Mouse (Mus musculus) hindbrain, embryonic 11.5 days (tissue): ENCODE data around the gene Trim54. TPM values are rescaled to one million over a fixed set of nuclear protein-coding genes. Genes with fewer than 3 reads are reported as not detected.
A peak's percentile ranks its signal among the peaks of the same experiment; 100 is the strongest.

Experiments
- ATAC-seq: fragments of 200-750 bp; cut with Nextera tagmentation; 2 replicates; pipeline ENCODE4 v1.8.0; 2017; ENCODE audit warnings: mild to moderate bottlenecking, moderate TSS enrichment, moderate library complexity; ENCODE audit not compliant: low FRiP score
- DNase-seq: peaks from one replicate; pipeline ENCODE4 v3.0.0-alpha.2; 2015; ENCODE audit warnings: low spot score
- H3K27ac ChIP-seq: fragments of 300-500 bp; sonication (generic); 2 replicates; pipeline ENCODE4 v1.5.1; 2014; ENCODE audit warnings: mild to moderate bottlenecking, low read depth, low read length
- H3K27me3 ChIP-seq: fragments of 300-500 bp; sonication (generic); 2 replicates; pipeline ENCODE4 v1.6.1; 2014; ENCODE audit warnings: mild to moderate bottlenecking, low read length, moderate library complexity, mixed read lengths; ENCODE audit not compliant: control insufficient read depth, insufficient read depth
- H3K36me3 ChIP-seq: fragments of 300-500 bp; sonication (generic); 2 replicates; pipeline ENCODE4 v1.6.1; 2014; ENCODE audit warnings: mild to moderate bottlenecking, low read length, moderate library complexity, mixed read lengths; ENCODE audit not compliant: control insufficient read depth, insufficient read depth
- H3K4me1 ChIP-seq: fragments of 300-500 bp; sonication (generic); replicated peaks from 2 replicates; pipeline ENCODE4 v1.6.1; 2014; ENCODE audit warnings: low read length, mixed read lengths; ENCODE audit not compliant: control insufficient read depth, insufficient read depth
- H3K4me2 ChIP-seq: fragments of 300-500 bp; sonication (generic); replicated peaks from 2 replicates; pipeline ENCODE4 v1.6.1; 2014; ENCODE audit warnings: mild to moderate bottlenecking, low read depth, low read length
- H3K4me3 ChIP-seq: fragments of 300-500 bp; sonication (generic); 2 replicates; pipeline ENCODE4 v1.5.1; 2014; ENCODE audit warnings: low read depth, low read length
- H3K9ac ChIP-seq: fragments of 300-500 bp; sonication (generic); 2 replicates; pipeline ENCODE4 v1.6.1; 2014; ENCODE audit warnings: low read depth, low read length
- H3K9me3 ChIP-seq: fragments of 300-500 bp; sonication (generic); 2 replicates; pipeline ENCODE4 v1.6.1; 2016; ENCODE audit warnings: low read length; ENCODE audit not compliant: control insufficient read depth
- WGBS: fragments of 180-500 bp; shearing (Covaris S2); extraction: QIAGEN DNeasy Blood & Tissue Kit; methylation state at CpG from one replicate; pipeline ENCODE4 v1.1.7; 2014; 5-methylcytosine and 5-hydroxymethylcytosine counted together
- polyA plus RNA-seq: library from polyadenylated mRNA; unstranded; fragments of >200 nt; fragmentation: Nextera tagmentation; extraction: Ambion mirVana; gene quantifications from 2 replicates; pipeline ENCODE4 v1.2.1, GENCODE M21; 2014

Gene Trim54
- polyA plus RNA-seq, 1 experiment from 2014 or later: not detected

- H3K4me1 ChIP-seq: peaks cover 6% of the 10 kb centered on the region
- no peaks in the 10 kb centered on the region for H3K36me3 ChIP-seq
- H3K27ac ChIP-seq: no peak overlapping the region
- peaks cover 71% of the 10 kb centered on the region for H3K27me3 ChIP-seq
- peak overlapping the region; percentile 23 for H3K4me3 ChIP-seq
- WGBS: under 1% methylated on average over 59 of the region's 59 CpGs
- H3K9me3 ChIP-seq: no peaks in the 10 kb centered on the region
- peak overlapping the region; percentile 37 for H3K4me2 ChIP-seq
- no peak overlapping the region for H3K9ac ChIP-seq
- DNase-seq (peak; percentile 61), ATAC-seq (0 out of 2 replicates have a peak, but pooled peaks have one; percentile 22)
Observed at GRCm38 (mm10) chr5:31094799-31095691, 21.5 kb upstream of the Trim54 start.

- peaks cover 6% of the 10 kb centered on the region for H3K4me1 ChIP-seq
- 26% methylated on average over 11 of the region's 11 CpGs for WGBS
- peak overlapping the region; percentile 23 for H3K4me3 ChIP-seq
- H3K36me3 ChIP-seq: no peaks in the 10 kb centered on the region
- H3K9ac ChIP-seq: no peak overlapping the region
- peaks cover 66% of the 10 kb centered on the region for H3K27me3 ChIP-seq
- ATAC-seq (no peak), DNase-seq (no peak)
- H3K4me2 ChIP-seq: peak overlapping the region; percentile 37; the same call in 1 of the 2 replicates
- no peaks in the 10 kb centered on the region for H3K9me3 ChIP-seq
- no peak overlapping the region for H3K27ac ChIP-seq
Observed at GRCm38 (mm10) chr5:31095711-31096480, 20.6 kb upstream of the Trim54 start.

GRCm38 (mm10) chr5:31105814-31106335 lies 10.6 kb upstream of the Trim54 start, which contains the start of gene Dnajc5g:
Dnajc5g (plus strand) TSS chr5:31106285.
- no peak for DNase-seq
- H3K4me3 ChIP-seq: no peak within 1 kb of the TSS
- 84% methylated on average over 9 of the region's 9 CpGs for WGBS
- no peak within 1 kb of the TSS for H3K4me2 ChIP-seq
- no peaks in the 10 kb centered on the region for H3K4me1 ChIP-seq
- H3K9ac ChIP-seq: no peak within 1 kb of the TSS
- H3K27me3 ChIP-seq: no peaks in the 10 kb centered on the region
- ATAC-seq: no peak
- H3K27ac ChIP-seq: no peak within 1 kb of the TSS
- H3K36me3 ChIP-seq: no peaks in the 10 kb centered on the region
- no peaks in the 10 kb centered on the region for H3K9me3 ChIP-seq

GRCm38 (mm10) chr5:31108000-31108490 lies 8.5 kb upstream of the Trim54 start, which contains the start of gene Slc30a3:
Slc30a3 (minus strand) TSS chr5:31108237.
- Histone ChIP-seq H3K4me2 (no peak within 1 kb of the TSS), H3K9me3 (no peaks in the 10 kb centered on the region), H3K36me3 (no peaks in the 10 kb centered on the region), H3K9ac (no peak within 1 kb of the TSS), H3K27me3 (no peaks in the 10 kb centered on the region), H3K27ac (no peak within 1 kb of the TSS), H3K4me1 (no peaks in the 10 kb centered on the region), H3K4me3 (no peak within 1 kb of the TSS)
- DNase-seq (no peak), ATAC-seq (no peak)
- 92% methylated on average over 18 of the region's 18 CpGs for WGBS

- no peaks in the 10 kb centered on the region for H3K27me3 ChIP-seq
- no peak overlapping the region for H3K4me3 ChIP-seq
- no peaks in the 10 kb centered on the region for H3K4me1 ChIP-seq
- H3K9me3 ChIP-seq: no peaks in the 10 kb centered on the region
- no peak overlapping the region for H3K4me2 ChIP-seq
- 42% methylated on average over 7 of the region's 7 CpGs for WGBS
- ATAC-seq (no peak), DNase-seq (no peak)
- H3K27ac ChIP-seq: no peak overlapping the region
- no peak overlapping the region for H3K9ac ChIP-seq
- H3K36me3 ChIP-seq: no peaks in the 10 kb centered on the region
Observed at GRCm38 (mm10) chr5:31110781-31111180, 5.7 kb upstream of the Trim54 start.

GRCm38 (mm10) chr5:31116912-31117311 lies 400 bp downstream of the Trim54 start:
- no peak overlapping the region for H3K9ac ChIP-seq
- H3K4me2 ChIP-seq: no peak overlapping the region
- no peaks in the 10 kb centered on the region for H3K27me3 ChIP-seq
- 26% methylated on average over 10 of the region's 10 CpGs for WGBS
- H3K4me1 ChIP-seq: no peaks in the 10 kb centered on the region
- H3K4me3 ChIP-seq: no peak overlapping the region
- no peak for ATAC-seq
- H3K36me3 ChIP-seq: no peaks in the 10 kb centered on the region
- DNase-seq: no peak
- no peak overlapping the region for H3K27ac ChIP-seq
- no peaks in the 10 kb centered on the region for H3K9me3 ChIP-seq

GRCm38 (mm10) chr5:31121111-31121510 lies 4.6 kb downstream of the Trim54 start:
- ATAC-seq: no peak
- Histone ChIP-seq H3K4me2 (no peak overlapping the region), H3K4me3 (no peak overlapping the region), H3K9ac (no peak overlapping the region), H3K36me3 (no peaks in the 10 kb centered on the region), H3K27me3 (no peaks in the 10 kb centered on the region), H3K4me1 (no peaks in the 10 kb centered on the region), H3K9me3 (no peaks in the 10 kb centered on the region), H3K27ac (no peak overlapping the region)
- DNase-seq: no peak
- WGBS: 88% methylated on average over 8 of the region's 8 CpGs

- Histone ChIP-seq H3K4me2 (no peak overlapping the region), H3K9me3 (no peaks in the 10 kb centered on the region), H3K9ac (no peak overlapping the region), H3K4me3 (no peak overlapping the region), H3K27ac (no peak overlapping the region), H3K36me3 (no peaks in the 10 kb centered on the region), H3K4me1 (no peaks in the 10 kb centered on the region), H3K27me3 (no peaks in the 10 kb centered on the region)
- WGBS: 50% methylated on average over 2 of the region's 2 CpGs
- ATAC-seq (no peak), DNase-seq (no peak)
Observed at GRCm38 (mm10) chr5:31123481-31123880, 7.0 kb downstream of the Trim54 start.
